Mouse (Mus musculus) heart, adult 2 months (tissue): ENCODE results near the gene Apoh. TPM values are rescaled to one million over a fixed set of nuclear protein-coding genes. Genes with fewer than 3 reads are reported as not detected.

Experiments used
- DNase-seq, 2 experiments: peaks; one replicate each; pipeline ENCODE4 v3.0.0; 2021
- H3K27ac ChIP-seq: fragments of 200-600 bp; 2 replicates; pipeline ENCODE4 v1.8.1; 2022
- H3K27me3 ChIP-seq: fragments of 200-500 bp; 2 replicates; pipeline ENCODE4 v1.6.1; 2012; ENCODE audit warnings: mild to moderate bottlenecking, low read length, inconsistent platforms, mixed read lengths; ENCODE audit not compliant: control insufficient read depth, insufficient read depth
- H3K36me3 ChIP-seq: fragments of 200-500 bp; 2 replicates; pipeline ENCODE4 v1.6.1; 2012; ENCODE audit warnings: low read length, inconsistent platforms; ENCODE audit not compliant: control insufficient read depth, insufficient read depth
- H3K4me1 ChIP-seq: fragments of 200-500 bp; 2 replicates; pipeline ENCODE4 v1.6.1; 2011; ENCODE audit warnings: low read length; ENCODE audit not compliant: control insufficient read depth, insufficient read depth
- H3K4me3 ChIP-seq: fragments of 200-600 bp; 2 replicates; pipeline ENCODE4 v1.8.1; 2022
- H3K79me2 ChIP-seq: fragments of 200-500 bp; replicated peaks from 2 replicates; pipeline ENCODE4 v1.6.1; 2012; ENCODE audit warnings: mild to moderate bottlenecking, inconsistent platforms, low read length, moderate library complexity, mixed read lengths; ENCODE audit not compliant: control insufficient read depth, insufficient read depth
- H3K9ac ChIP-seq: fragments of 200-500 bp; 2 replicates; pipeline ENCODE4 v1.6.1; 2012; ENCODE audit warnings: low read depth, mild to moderate bottlenecking, control low read depth, inconsistent platforms, low read length, mixed read lengths
- CTCF ChIP-seq: fragments of 200-600 bp; IDR thresholded peaks from 2 replicates; pipeline ENCODE4 v1.8.1; 2022; ENCODE audit warnings: antibody characterized with exemption, mild to moderate bottlenecking, moderate library complexity
- EP300 ChIP-seq: fragments of 200-500 bp; IDR thresholded peaks from 2 replicates; pipeline ENCODE4 v1.6.1; 2011; ENCODE audit warnings: low read depth, low read length, control low read depth; ENCODE audit not compliant: insufficient read depth
- POLR2A ChIP-seq: fragments of 200-500 bp; IDR thresholded peaks from 2 replicates; pipeline ENCODE4 v1.6.1; 2011; ENCODE audit warnings: mild to moderate bottlenecking, low read depth, low read length, control low read depth; ENCODE audit not compliant: insufficient read depth
- WGBS: fragments of 180-500 bp; shearing (Covaris S2); methylation state at CpG from one replicate; pipeline ENCODE4 v1.1.7; 2018; 5-methylcytosine and 5-hydroxymethylcytosine counted together
- intact Hi-C: fragments of 180-260 bp; cut with DNase I; formaldehyde crosslinking; loops from one replicate; pipeline ENCODE4 v1.15.1; 2025
- polyA plus RNA-seq: library from polyadenylated mRNA; depleted of rRNA; stranded (reverse); fragments of >200 nt; gene quantifications from 2 replicates; pipeline ENCODE4 v1.2.3, GENCODE M21; 2012
- total RNA-seq, 2 experiments: library from RNA; stranded (reverse); gene quantifications; 2 replicates each; pipeline ENCODE4 v1.2.3; 2021

Apoh gene
- total and polyA plus RNA-seq, 3 experiments: 0.35 TPM; not detected in 2

DNA sequence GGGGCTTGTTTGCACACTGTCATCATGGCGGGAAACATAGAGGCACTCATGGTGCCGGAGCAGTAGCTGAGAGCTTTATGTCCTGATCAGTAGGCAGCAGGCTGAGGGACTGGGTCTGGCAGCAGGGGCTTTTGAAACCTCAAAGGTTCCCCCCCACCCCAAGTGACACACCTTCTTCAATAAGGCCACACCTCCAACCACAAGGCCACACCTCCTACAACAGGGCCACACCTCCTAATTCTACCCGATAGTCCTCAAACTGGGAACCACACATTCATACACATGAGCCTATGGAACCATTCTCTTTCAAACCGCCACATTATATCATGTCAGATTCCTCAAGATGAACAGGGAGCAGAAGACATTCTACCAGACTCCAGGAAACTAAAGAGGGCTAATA is 77.6 kb downstream of the Apoh start:
- Histone ChIP-seq H3K4me3 (no peak overlapping the region), H3K27me3 (no peaks in the 10 kb centered on the region), H3K9ac (no peak overlapping the region), H3K4me1 (no peaks in the 10 kb centered on the region), H3K79me2 (no peaks in the 10 kb centered on the region), H3K27ac (no peak overlapping the region), H3K36me3 (no peaks in the 10 kb centered on the region)
- TF ChIP-seq CTCF: no peak
- TF ChIP-seq POLR2A: no peak
- no peak for TF ChIP-seq EP300
- intact Hi-C loops: no loop called here
- no peak for DNase-seq
- 80% methylated on average over 4 of the region's 4 CpGs for WGBS

DNA sequence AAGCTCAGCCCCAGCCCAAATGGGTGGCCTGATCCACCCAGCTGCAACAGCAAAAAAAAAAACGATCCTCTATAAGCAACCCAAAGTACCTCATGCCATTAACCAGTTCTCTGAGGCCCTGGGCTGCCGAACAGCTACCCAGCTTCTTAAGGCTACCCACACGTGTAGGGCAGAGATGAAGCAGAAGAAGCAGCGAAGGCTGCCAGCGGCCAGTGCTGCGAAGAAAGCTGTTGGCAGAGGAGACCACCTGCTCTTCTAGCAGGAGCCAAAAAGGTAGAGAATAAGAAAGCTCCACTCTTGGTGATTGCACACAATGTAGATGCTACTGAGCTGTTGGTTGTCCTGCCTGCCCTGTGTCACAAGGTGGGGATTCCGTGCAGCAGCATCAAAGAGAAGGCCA is 80.1 kb downstream of the Apoh start:
- intact Hi-C loops: no loop called here
- 86% methylated on average over 7 of the region's 7 CpGs for WGBS
- no peaks in the 10 kb centered on the region for H3K79me2 ChIP-seq
- no peaks in the 10 kb centered on the region for H3K27me3 ChIP-seq
- H3K27ac ChIP-seq: no peak overlapping the region
- H3K4me1 ChIP-seq: no peaks in the 10 kb centered on the region
- no peak overlapping the region for H3K9ac ChIP-seq
- no peaks in the 10 kb centered on the region for H3K36me3 ChIP-seq
- no peak for DNase-seq
- H3K4me3 ChIP-seq: no peak overlapping the region
- TF ChIP-seq CTCF: no peak
- no peak for TF ChIP-seq POLR2A

DNA sequence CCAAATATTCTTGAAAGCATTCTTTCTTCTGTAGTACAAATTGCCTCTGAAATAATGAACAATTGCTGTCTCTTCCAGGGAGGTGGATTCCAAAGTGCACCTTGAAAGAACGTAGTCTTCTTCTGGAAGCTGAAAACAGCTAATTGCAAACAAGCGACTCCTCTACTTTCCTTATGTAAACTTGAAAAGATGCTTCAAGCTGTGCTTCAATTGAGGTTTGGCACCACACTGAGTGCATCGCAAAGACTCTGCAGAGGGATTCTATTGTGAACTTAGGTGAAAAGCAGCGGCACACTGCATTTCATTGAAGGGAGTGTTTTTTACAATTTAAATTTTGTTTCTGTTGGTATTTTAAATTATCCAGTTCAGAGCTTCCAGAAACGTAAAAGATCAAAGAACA is 81.0 kb downstream of the Apoh start:
- H3K9ac ChIP-seq: no peak overlapping the region
- H3K36me3 ChIP-seq: no peaks in the 10 kb centered on the region
- WGBS: 28% methylated on average over 5 of the region's 5 CpGs
- TF ChIP-seq POLR2A (no peak), CTCF (no peak)
- intact Hi-C loops: no loop called here
- DNase-seq: no peak
- no peaks in the 10 kb centered on the region for H3K79me2 ChIP-seq
- no peaks in the 10 kb centered on the region for H3K4me1 ChIP-seq
- no peak overlapping the region for H3K27ac ChIP-seq
- peak overlapping the region; percentile 60 for H3K4me3 ChIP-seq
- H3K27me3 ChIP-seq: no peaks in the 10 kb centered on the region

DNA sequence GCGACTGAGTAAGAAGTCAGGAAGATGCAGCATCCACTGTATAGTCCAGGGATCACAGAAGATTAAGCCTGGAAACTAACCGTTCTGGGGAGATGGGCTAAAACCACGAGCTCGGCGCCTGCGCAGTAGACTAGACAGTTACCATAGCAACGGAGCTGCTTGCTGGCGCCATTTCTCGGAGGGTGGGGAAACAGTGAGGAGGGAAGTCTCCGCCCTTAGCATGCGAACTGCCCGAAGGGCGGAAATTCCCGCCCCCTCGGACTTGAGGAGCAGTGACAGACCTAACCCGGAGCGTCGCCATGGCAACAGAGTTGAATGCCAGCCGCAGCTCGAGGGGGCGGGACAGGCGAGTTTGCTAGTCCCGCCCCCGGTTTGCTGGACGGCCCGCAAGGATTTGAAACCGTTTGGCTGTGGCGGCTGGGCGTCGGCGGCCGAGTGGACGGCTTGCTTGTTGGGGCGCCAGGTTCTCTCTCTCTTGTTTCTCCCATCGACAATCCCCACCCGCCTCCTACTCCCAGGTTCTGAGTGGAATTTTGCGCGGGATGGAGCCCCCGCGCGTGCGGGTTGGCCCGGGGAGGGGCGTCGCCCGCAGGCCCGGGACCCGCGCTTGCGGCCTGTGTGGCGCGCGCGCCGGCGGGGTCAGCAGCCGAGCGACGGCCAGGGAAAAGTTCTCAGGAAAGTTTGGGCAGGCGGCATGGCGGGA is 81.9 kb downstream of the Apoh start, which contains the start of gene Cep112:
Gene Cep112, plus strand, starts transcription at position 304 of the 703 bp plus-strand sequence.
- H3K27me3 ChIP-seq: no peaks in the 10 kb centered on the region
- no peaks in the 10 kb centered on the region for H3K79me2 ChIP-seq
- peak within 1 kb of the TSS; percentile 53 for H3K9ac ChIP-seq
- 2% methylated on average over 61 of the region's 61 CpGs for WGBS
- no peaks in the 10 kb centered on the region for H3K36me3 ChIP-seq
- DNase-seq: peak; percentile 94 to 98
- TF ChIP-seq POLR2A (peak; percentile 61), CTCF (no peak)
- intact Hi-C loops: no loop called here
- peak within 1 kb of the TSS; percentile 60 for H3K4me3 ChIP-seq
- H3K27ac ChIP-seq: peak within 1 kb of the TSS; percentile 32; the same call in 1 of the 2 replicates
- H3K4me1 ChIP-seq: no peaks in the 10 kb centered on the region

DNA sequence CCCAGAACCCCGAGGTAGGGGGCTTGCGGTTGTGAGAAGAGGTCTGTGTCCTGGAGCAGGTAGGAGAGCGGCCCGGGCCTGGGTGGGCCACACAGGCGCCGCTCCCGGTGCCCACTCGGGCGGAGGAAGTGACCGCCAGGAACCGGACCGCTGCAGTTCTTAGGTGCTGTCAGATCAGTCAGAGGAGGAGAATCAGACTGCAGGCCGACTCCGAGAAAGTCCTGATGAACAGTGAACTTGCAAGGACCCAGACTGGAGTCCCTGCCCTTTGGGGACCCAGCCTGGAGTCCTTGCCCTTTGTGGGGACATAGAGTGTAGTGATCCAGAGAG is 82.4 kb downstream of the Apoh start:
- Histone ChIP-seq H3K36me3 (no peaks in the 10 kb centered on the region), H3K4me1 (no peaks in the 10 kb centered on the region), H3K27me3 (no peaks in the 10 kb centered on the region), H3K9ac (peak overlapping the region; percentile 53), H3K4me3 (peak overlapping the region; percentile 60), H3K27ac (peak overlapping the region; percentile 32; the same call in 1 of the 2 replicates), H3K79me2 (no peaks in the 10 kb centered on the region)
- TF ChIP-seq CTCF: no peak
- no peak for TF ChIP-seq EP300
- TF ChIP-seq POLR2A: no peak
- intact Hi-C loops: no loop called here
- whole genome bisulfite sequencing: 4% methylated on average over 14 of the region's 14 CpGs
- DNase-seq: no peak

DNA sequence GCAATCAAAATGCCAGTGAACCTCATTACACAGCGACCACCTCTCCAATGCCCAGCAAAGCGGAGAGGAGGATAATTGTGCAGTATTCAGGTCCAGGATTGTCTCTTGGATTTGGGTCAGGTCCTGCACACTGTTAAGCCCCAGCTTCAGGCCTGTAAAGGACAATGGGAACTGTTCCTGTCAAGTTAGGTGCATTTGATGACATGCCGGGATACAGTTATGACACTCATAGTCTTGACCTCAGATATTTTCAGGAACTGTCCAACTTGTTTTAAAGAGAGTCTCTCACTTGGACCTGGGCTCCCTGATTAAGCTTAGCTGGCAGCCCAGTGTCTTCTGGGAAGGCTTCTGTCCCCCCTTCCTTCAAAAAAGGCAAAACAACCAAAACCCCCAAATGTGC is 82.9 kb downstream of the Apoh start:
- WGBS: 89% methylated on average over 3 of the region's 3 CpGs
- Histone ChIP-seq H3K4me1 (no peaks in the 10 kb centered on the region), H3K9ac (no peak overlapping the region), H3K4me3 (no peak overlapping the region), H3K79me2 (no peaks in the 10 kb centered on the region), H3K27ac (no peak overlapping the region), H3K36me3 (no peaks in the 10 kb centered on the region), H3K27me3 (no peaks in the 10 kb centered on the region)
- intact Hi-C loops: no loop called here
- no peak for DNase-seq
- TF ChIP-seq EP300 (no peak), CTCF (no peak), POLR2A (no peak)
